Mouse (Mus musculus) spleen, postnatal 14 days (tissue): Measurements from ENCODE around the gene Glb1.

Experiments
- DNase-seq, 2 experiments: peaks; one replicate each; pipeline ENCODE4 v3.0.0; 2021 to 2022; ENCODE audit warnings: low spot score in 2 of 2

Gene Glb1

DNA sequence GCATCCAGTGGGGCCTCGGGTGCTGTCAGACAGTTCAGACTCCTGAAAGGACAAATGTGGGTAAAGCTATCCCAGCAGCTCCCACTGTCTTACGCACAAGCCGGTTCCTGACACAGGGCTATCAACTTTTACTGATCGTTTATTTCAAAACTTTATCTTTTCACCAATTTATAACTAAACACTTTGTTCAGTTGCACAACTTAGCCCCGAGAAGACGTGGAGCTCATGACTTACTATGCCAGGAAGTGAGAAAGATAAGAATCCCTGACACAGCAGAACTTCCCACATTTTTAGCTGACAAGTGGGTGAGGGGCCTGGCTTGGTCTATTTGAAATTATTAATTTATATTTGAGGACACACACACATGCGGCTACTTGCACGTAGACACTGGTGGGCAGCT, 6.2 kb upstream of the Glb1 start:
- DNase-seq, result no peak

DNA sequence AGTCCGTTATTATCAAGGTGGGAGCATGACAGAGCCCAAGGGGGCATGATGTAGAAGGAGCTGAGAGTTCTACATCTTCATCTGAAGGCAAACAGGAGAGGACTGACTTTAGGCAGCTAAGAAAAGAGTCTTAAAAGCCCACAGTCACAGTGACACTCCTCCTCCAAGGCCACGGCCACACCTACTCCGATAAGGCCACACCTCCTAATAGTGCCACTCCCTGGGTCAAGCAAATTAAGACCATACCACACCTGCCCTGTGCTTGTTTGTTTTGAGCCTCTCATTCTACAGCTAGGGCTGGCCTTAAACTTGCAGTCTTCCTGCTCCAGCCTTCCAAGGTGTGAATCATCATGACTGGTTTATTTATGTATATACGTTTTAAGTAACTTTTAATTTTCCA, 5.6 kb upstream of the Glb1 start:
- DNase-seq, result no peak

DNA sequence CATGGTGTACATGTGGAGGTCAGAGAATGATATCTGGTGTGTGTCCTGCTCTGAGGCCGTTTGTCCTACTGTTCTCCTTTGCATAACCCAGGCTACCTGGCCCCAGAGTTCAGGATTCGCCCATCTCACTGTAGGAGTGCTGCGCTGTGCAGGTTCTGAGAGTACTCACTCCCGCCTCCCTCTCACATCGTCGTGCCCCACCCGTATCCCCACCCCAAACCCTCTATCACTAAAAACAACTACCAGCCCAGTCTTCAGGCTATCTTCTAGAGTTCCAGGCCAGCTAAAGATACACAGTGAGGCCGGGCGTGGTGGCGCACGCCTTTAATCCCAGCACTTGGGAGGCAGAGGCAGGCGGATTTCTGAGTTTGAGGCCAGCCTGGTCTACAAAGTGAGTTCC, 1.2 kb upstream of the Glb1 start:
- no peak for DNase-seq

DNA sequence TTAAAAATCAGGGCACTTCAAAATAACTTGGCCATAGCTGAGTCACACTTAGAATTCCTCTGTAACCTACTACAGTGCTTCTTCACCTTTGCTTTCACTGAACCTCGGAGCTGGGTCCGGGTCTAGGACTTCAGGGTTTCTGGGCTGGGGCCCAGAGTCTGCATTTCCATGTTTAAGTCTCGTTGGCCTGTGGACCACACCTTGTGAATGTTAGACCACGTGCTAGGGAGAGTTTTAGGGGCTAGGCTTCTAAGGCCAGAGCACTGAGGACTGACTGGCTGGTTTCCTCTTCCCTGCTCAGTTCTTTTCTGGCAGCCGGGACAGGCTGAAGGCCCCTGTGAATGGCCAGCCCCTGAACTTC, 308 bp upstream of the Glb1 start:
- no peak for DNase-seq

DNA sequence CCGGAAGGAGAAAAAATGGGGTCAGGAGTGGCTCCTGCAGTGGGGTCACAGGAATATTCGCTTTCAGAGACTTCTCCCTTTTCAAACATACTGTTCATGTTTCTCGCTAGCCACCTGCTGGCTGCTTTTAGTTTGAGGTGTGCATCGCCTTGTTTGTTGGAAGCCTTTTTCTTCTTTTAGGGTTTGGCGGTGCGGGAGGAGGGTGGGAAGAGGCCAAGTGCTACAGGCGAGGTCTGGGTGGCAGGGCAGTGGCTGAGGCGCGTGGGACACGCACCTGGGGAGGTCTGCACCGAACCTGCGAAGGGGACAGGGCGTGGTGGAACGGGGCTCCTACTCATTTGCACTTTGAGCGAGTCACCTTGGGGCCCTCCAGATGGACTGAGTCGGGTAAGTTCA, 807 bp downstream of the Glb1 start:
- DNase-seq, result peak in 1 of 2 experiments; percentile 29

DNA sequence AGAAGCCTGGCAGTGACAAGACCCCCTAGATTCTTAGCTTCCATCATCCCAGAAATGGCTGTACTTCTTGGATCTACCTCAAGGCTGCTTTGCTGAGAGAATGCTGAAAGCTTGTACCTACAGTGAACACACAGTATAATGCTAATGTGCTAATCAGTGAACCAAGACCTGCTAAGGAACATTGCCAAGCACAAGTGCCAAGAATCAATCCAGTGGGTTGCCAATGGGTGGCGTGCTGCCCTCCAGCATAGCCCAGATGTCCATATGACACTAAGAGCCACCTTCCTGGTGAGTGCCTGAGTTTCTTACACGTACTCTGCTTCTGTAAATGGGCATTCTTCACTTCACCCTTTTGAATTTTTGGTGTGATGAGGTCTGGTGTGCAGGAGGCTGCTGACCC, 6.8 kb downstream of the Glb1 start:
- no peak for DNase-seq

DNA sequence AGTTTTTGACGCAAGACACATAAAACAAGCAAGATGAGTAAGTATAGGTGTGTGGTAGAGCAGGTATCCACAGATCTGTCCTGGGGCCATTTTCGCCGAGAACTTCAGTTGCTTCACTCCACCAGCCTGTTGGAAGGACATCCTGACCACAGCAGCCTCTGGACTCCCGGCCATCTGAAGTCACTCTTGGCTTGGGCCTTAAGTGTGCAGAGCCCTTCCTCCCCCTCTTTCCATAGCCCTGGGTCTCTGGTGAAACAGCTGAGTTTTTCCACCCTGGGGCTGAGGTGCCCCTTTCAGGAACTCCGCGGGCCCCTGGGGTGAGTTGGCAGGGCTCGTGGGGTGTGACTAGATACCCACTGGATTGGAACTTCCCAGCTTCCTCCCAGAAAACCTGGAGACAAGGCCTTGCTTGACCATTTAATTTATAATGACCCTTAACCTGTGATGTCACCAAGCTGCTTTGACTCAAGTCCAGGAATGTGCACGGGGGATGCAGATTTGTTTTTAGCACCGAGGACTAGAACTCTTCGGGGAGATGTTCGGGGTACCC, 9.5 kb downstream of the Glb1 start:
- no peak for DNase-seq

DNA sequence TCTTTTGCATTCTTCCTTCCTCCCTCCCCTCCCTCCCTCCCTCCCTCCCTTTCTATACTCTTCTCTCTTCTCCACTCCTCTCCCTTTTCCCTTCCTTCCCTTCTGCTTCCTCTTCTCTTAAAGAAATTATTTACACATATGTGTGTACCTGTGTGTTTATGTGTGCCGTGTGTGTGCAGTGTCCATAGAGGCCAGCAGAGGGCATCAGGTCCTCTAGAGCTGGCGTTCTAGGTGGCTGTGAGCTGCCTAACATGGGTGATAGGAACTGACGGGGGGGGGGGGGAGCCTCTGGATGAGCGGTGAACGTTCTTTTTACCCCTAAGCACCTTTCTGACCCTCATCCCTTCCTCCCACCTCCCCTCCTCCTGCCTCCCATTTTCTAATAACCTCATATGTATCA, 10.4 kb downstream of the Glb1 start:
- DNase-seq, result no peak

DNA sequence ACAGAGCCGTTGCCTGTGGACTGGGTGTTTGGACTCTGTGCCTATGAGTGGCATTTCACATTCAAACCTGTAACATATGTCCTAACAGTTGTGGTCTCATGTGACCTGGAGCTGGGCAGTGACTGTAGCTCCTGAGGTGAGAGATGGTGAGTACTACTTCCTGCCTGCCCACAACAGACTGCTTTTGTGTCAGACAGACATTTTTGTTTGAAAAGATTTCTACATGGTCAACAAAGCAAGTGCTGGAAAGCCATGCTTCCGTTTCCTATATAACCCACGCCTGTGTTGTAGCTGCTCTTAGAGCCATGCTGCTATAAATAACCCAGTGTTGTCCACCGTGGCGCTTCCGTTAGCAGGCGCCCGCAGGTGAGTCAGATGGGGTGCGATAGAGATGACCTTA, 11.5 kb downstream of the Glb1 start:
- DNase-seq, result no peak

DNA sequence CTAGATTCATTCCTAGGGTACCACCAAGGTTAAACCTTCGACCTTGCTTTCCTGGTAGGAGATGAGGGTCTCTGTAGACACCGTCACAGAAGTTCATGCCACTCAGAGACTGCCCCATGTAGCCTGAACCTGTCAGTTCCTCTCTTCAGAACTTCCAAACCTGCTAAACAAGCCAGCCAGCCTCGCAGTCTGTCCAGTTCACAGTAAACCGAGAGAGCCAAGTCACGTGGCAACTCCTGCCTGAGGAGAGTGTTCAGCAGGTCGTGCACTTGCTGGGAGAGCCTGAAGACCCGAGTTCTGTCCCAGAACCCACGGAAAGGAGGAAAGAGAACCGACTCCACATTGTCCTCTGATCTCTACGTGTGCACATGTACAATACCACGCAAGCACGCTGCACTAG, 13.0 kb downstream of the Glb1 start:
- no peak for DNase-seq

DNA sequence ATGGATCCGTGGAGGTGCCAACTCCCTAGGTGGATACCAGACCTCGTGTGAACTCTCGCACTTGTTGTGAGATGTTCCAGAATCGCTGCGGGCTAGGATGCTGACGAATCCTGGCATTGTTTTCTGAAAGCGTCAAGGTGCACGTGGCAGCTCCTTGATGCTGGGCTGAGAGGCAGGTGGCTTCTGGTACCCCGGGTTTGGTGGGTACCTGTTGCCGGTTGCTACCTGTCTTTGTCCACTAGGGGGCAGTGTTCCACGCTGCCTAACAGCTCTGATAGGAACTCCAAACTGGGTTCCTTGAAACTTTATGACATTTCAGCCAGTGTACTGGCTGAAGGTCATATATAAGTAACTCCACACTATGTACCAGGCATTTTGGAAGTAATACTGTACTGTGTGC, 14.8 kb downstream of the Glb1 start:
- DNase-seq, result peak in 1 of 2 experiments; percentile 45

DNA sequence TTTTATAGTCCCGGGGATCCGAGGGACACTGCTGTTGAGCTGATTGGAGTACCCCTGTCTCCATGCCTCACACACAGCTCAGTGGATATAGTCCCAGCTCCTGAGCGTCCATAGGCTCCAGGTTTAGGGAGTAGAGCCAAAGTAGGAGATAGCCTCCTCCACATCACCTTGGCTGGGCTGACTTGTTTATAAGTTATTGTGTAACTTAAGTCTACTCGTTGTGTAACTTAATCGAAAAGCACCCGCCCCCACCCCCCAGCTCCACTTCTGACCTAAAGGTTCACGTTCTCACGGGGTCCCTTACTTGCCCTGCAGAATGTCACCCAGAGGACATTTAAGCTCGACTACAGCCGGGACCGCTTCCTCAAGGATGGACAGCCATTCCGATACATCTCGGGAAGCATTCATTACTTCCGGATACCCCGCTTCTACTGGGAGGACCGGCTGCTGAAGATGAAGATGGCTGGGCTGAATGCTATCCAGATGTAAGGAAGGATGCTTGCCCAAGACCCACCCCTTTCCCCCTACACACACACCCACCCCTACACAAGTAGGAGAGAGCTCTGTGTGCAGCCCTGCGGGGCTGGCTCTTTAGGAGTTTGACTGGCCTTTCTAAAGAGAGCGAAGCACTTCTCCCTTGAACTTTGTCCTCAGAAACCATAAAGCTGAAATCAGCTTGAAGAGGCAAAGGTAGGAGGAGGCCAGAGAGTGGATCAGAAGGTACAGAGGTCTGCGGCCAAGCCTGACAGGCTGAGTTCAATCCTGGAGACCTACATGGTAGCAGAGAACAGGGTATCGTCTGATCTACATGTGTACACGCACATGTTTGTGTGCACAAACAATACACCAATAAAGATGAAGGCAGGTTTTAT, 16.0 kb downstream of the Glb1 start:
- no peak for DNase-seq

DNA sequence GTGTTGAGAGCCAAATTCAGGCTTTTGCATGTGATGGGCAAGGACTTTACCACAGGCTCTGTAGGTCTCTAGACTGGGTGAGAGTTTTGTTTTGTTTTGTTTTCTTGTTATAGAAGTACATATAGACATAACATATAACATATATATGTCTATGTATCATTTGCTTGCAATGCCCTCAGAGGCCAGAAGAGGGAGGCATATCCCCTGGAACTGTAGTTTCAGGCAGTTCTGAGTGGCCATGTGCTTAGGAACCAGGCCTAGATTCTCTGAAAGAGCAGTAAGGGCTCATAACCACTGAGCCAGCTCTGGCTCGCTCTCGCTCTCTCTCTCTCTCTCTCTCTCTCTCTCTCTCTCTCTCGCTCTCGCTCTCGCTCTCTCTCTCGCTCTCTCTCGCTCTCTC, 17.3 kb downstream of the Glb1 start:
- peak; percentile 19 to 56 for DNase-seq

DNA sequence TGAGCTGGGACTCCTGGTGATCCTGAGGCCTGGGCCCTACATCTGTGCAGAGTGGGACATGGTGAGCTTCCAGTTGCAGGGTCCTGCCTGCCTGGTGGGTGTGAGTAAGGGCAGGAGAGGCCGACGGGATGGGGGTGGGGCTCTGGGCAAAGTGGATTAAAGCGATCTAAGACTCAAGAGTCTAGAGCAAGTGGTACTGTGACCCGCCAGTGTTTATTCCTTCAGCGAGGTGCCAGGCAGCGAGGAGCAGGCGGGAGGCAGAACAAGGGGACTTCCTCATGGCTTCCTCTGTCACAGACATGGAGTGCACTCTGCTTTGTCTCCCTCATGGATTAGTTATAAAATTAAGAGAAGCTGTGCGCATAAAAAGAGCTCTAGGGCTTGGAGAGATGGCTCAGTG, 19.6 kb downstream of the Glb1 start:
- no peak for DNase-seq

DNA sequence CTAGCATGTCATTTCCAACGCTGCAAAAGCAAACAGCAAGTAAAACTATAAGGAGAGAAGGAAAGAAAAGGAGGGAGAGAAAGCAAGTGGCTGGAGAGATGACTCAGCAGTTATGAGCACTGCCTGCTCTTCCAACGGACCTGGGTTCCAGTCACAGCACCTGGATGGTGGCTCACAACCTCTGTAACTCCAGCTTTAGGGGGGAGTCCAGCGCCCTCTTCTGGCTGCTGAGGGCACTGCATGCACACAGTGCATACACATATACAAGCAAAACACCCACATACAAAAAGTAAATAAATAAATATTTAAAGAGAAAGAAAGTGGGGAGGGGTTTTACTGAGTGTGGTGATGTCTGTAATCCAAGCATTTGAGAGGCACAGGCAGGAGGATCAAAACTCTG, 20.2 kb downstream of the Glb1 start:
- no peak for DNase-seq

DNA sequence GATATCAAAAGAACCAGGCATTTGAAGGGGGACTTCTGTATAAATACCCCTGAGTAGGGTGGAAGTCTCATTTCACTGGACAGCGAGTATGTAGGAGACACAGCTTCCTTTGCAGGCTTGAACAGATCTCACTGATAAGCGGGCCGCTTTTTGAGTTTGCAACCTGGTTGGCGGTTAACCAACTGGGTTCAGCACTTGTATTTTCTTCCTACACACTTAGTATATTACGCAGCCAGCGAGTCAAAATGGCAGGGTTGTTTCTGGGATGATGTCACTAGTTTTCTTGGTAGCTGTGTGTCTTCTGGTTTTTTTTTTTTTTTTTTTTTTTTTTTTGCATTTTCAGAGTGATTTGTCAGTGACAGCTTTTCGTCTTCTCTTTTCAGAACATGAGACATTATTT, 20.9 kb downstream of the Glb1 start:
- DNase-seq, result no peak

DNA sequence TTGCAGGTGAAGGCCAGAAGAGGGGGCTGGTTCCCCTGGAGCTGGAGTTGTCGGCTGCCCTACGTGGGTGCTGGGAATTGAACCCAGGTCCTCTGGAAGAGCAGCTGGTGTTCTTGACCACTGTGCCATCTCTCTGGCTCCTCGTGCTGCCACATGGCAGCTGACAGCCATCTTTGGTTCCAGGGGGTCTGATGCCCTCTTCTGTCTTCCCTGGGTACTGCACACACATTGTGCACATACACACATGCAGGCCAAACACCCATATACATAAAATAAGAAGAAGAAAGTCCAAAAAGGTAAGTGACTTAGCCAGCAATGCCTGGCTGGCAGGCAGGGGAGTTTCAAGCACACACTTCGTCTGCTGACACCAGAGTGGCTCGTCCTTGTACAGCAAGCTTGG, 24.7 kb downstream of the Glb1 start:
- no peak for DNase-seq

DNA sequence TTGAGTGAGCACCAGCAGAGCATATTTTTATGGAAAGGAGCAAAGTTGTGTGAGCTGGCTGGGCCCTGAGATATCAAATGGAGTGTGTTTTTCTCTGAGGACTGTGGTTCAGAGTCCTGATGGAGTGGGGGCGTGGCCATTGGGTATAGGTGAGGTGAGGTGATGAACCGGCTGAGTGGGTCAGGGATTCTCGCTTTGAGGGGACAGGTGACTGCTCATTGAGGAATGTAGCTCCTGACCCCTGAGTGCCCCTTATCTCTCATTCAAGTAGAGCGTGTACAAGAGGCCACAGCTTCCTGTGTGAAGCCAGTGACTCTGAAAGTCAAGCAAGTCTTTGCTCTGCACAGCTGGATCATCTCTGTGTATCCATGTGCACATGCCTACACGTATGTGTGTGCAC, 25.3 kb downstream of the Glb1 start:
- no peak for DNase-seq

DNA sequence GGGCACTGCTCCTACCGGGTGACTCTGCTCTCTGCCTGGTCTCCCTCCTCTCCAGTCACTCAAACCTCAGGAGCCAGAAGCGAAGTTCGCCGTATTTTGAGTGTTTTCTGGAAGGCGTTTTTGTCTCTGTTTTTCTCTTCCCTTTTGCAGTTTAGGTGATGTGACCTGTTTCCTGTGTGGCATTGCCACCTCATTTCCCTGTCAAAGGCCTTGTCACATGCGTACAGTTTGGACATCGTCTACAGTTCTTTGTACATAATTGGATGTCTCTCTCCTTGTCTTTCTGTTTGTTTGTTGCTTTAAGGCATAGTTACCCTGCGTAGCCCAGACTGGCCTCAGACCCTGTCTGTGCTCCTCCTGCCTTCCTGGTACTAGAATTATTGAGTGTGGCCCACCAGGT, 26.5 kb downstream of the Glb1 start:
- no peak for DNase-seq

DNA sequence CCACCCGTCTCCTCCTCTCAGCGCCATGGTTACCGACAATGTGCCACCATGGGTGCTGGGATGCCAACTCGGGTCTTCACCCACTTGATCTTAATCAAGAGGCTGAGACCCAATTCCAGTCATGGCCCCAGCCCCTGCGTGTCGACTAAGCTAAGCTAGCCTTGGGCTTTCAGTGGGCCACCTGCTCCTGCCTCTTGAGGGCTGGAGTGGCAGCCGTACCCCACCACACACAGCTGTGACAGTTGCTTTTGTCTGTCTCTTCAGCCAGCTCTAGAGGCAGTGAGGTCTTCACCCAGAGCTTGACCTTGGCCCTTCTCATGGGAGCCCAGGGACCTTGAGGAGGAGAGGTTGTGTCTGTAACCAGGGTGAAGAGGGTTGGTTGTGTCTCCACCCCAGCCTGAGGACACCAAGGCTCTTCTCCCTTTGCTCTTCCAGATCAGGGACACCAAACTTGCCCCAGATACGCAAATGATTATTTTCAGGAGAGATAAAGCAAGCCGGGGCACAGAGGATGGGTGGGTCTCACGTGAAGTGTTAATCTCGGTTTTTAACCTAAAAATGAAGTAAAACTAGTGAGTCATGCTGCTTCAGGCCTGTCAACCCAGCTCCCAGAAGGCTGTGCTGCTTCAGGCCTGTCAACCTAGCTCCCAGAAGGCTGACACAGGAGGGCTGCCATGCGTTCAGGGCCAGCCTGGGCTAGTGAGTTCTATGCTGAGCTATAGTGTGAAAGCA, 27.4 kb downstream of the Glb1 start:
- DNase-seq, result no peak

DNA sequence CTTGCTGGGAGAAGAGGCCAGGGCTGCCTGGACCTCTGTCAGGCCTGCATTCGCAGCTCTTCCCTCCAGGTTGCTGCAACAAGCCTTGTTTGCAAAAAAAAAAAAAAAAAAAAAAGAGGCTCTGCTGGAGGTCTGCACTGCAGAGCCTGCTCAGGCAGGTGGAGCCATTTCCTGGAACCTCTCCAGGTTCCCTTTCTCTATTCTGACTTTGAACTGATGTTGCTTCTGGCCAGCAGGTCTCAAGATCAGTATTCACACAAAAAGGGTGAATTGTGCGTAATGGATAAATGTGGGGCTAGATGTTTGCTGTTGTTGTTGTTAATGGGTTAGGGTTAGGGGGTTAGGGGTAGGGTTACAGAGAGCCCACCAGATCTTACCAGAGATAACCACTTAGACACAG, 34.8 kb downstream of the Glb1 start:
- DNase-seq, result no peak

DNA sequence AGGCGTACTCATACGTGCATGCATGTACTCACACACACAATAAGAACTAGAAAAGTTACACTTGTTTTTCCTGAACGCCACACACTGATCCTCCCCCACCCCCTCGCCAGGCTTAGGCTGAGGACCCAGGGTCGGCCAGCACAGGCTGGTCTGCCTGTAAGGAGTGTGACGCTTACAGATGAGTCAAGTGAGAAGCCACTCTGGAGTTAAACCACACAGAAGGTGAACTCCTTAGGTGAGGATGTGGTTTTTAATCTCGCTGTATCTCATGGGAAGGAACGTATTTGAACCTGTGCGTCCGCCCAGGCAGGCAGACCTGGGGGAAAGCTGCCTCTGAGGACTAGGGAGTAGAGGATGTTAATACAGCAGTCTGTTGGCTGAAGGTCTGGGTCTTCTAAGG, 39.7 kb downstream of the Glb1 start:
- DNase-seq, result no peak

DNA sequence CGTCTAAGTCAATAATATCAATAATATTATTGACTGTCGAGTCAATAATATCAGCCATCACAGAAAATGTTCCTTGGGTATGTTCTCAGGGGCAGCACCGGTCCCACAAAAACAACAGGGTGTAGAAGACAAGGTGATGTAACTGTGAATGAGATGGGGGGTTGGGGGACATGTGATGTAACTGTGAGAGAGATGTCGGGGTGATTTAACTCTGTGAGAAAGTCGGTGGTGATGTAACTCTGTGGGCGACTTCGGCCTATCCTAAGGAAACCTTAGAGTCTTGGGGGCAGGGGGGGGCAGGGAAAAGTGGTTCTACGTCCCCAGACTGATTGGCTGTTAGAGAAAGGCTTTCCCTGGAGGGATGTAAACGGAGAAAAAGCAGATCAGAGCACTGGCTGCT, 41.3 kb downstream of the Glb1 start:
- no peak for DNase-seq
